Mouse (Mus musculus): ENCODE data around the gene Vipr2. TPM values are rescaled to one million over a fixed set of nuclear protein-coding genes. Genes with fewer than 3 reads are reported as not detected.

The Vipr2 gene
- polyA plus RNA-seq, 1 experiment from 2014 or later, result 5.3 TPM

DNA sequence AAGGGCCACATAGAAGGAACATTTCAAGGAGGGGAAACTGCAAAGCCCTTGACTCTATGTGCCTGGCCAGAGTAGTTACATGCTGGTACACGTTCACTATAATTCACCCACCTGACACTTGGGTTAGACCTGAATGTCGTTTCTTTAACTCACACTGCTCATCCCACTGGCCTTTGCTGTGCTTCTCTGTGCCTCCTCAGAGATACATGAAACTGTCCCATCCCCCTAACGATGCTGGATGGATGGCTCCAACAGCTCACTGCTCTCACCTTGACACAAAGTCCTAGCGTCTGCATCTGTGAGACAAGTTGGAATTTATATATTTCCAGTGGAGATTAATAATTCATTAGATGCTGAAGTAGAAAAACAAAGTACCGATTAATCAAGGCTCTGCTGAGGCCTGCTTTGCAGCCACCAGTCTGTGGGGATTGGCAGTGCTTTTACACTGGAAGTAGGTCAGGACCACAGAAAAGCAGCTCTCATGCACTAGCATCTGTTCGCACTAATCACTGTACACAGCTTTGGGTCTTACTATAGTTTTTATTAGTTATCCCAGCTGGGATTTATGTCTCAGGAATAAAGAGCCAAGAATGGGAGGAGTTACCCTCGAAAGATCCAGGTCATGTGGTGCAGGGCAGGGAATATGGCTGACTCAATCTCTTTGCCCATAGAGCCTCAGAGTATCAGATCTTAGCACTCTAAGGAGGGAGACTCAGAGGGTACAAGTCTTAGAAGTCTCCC lies 79.4 kb downstream of the Vipr2 start:
- no peak overlapping the region for H3K4me3 ChIP-seq (ENCODE audit: low read depth, low read length)
- no peaks in the 10 kb centered on the region for H3K36me3 ChIP-seq (ENCODE audit: control insufficient read depth, insufficient read depth, low read length)
- H3K27me3 ChIP-seq (replicated peaks; ENCODE audit: control insufficient read depth, insufficient read depth, low read length), result no peaks in the 10 kb centered on the region
- ATAC-seq (replicated peaks; ENCODE audit: low FRiP score, low TSS enrichment, low read depth), result no peak
- H3K27ac ChIP-seq (ENCODE audit: low read depth), result no peak overlapping the region
- no peak overlapping the region for H3K4me2 ChIP-seq (ENCODE audit: low read length)
- H3K9me3 ChIP-seq (ENCODE audit: control insufficient read depth, low read length), result no peaks in the 10 kb centered on the region
- no peaks in the 10 kb centered on the region for H3K4me1 ChIP-seq (replicated peaks; ENCODE audit: control insufficient read depth, insufficient read depth, low read length)
- no peak overlapping the region for H3K9ac ChIP-seq (ENCODE audit: low read length)
- DNase-seq (ENCODE audit: low spot score), result no peak
- 82% methylated on average over 7 of the region's 7 CpGs for WGBS

GRCm38 (mm10) chr12:116159223-116159622 lies 81.7 kb downstream of the Vipr2 start:
- H3K4me2 ChIP-seq (ENCODE audit: low read length), result no peak overlapping the region
- H3K27me3 ChIP-seq (replicated peaks; ENCODE audit: control insufficient read depth, insufficient read depth, low read length), result no peaks in the 10 kb centered on the region
- H3K36me3 ChIP-seq (ENCODE audit: control insufficient read depth, insufficient read depth, low read length), result no peaks in the 10 kb centered on the region
- H3K4me3 ChIP-seq (ENCODE audit: low read depth, low read length), result no peak overlapping the region
- H3K9ac ChIP-seq (ENCODE audit: low read length), result no peak overlapping the region
- 74% methylated on average over 5 of the region's 5 CpGs for WGBS
- ATAC-seq (replicated peaks; ENCODE audit: low FRiP score, low TSS enrichment, low read depth) (no peak), DNase-seq (ENCODE audit: low spot score) (no peak)
- no peaks in the 10 kb centered on the region for H3K9me3 ChIP-seq (ENCODE audit: control insufficient read depth, low read length)
- no peaks in the 10 kb centered on the region for H3K4me1 ChIP-seq (replicated peaks; ENCODE audit: control insufficient read depth, insufficient read depth, low read length)
- H3K27ac ChIP-seq (ENCODE audit: low read depth), result no peak overlapping the region

DNA sequence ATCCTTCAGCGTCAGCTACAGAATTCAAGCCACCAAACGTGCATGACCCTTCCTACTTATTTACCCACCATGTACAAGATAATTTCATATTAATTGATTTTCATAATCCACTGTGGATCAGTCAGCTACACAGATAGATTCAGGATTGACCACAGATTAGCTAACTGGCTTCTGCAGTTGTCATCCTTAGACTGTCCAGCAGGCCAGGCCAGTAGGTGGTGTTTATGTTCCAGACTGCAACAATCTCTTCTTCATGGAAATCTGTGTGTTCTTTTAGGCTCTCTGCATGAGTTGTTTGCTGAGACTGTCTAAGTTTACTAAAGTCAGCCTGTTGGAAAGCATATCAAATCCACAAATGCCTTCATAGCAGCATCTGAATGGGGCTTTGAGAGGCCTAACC lies 82.2 kb downstream of the Vipr2 start:
- no peaks in the 10 kb centered on the region for H3K36me3 ChIP-seq (ENCODE audit: control insufficient read depth, insufficient read depth, low read length)
- no peaks in the 10 kb centered on the region for H3K27me3 ChIP-seq (replicated peaks; ENCODE audit: control insufficient read depth, insufficient read depth, low read length)
- WGBS, result 94% methylated on average over 2 of the region's 2 CpGs
- ATAC-seq (replicated peaks; ENCODE audit: low FRiP score, low TSS enrichment, low read depth) (no peak), DNase-seq (ENCODE audit: low spot score) (no peak)
- H3K4me1 ChIP-seq (replicated peaks; ENCODE audit: control insufficient read depth, insufficient read depth, low read length), result no peaks in the 10 kb centered on the region
- no peak overlapping the region for H3K9ac ChIP-seq (ENCODE audit: low read length)
- no peak overlapping the region for H3K27ac ChIP-seq (ENCODE audit: low read depth)
- no peak overlapping the region for H3K4me3 ChIP-seq (ENCODE audit: low read depth, low read length)
- no peak overlapping the region for H3K4me2 ChIP-seq (ENCODE audit: low read length)
- H3K9me3 ChIP-seq (ENCODE audit: control insufficient read depth, low read length), result no peaks in the 10 kb centered on the region

DNA sequence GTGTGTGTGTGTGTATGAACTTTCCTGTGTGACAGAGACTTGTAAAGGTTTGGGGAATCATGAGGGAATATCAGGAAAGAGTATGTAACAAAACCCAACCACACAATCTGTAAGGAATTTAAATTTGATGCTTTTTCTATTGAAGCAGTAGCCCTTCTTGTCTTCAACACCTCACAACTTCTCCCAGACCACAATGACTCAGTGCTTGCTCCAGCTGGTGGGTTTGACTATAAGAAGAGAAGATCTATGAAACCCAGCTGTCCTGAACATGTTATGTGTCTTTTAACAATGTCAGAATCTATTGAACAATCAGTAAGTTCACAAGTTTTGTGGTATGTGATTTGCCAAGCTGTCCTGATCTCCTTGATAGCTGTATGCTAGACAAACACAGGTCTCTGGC lies 87.8 kb downstream of the Vipr2 start:
- no peaks in the 10 kb centered on the region for H3K36me3 ChIP-seq (ENCODE audit: control insufficient read depth, insufficient read depth, low read length)
- ATAC-seq (replicated peaks; ENCODE audit: low FRiP score, low TSS enrichment, low read depth), result no peak
- DNase-seq (ENCODE audit: low spot score), result no peak
- H3K4me1 ChIP-seq (replicated peaks; ENCODE audit: control insufficient read depth, insufficient read depth, low read length), result no peaks in the 10 kb centered on the region
- no peak overlapping the region for H3K4me2 ChIP-seq (ENCODE audit: low read length)
- H3K27me3 ChIP-seq (replicated peaks; ENCODE audit: control insufficient read depth, insufficient read depth, low read length), result no peaks in the 10 kb centered on the region
- H3K9me3 ChIP-seq (ENCODE audit: control insufficient read depth, low read length), result no peaks in the 10 kb centered on the region
- H3K27ac ChIP-seq (ENCODE audit: low read depth), result no peak overlapping the region
- no peak overlapping the region for H3K4me3 ChIP-seq (ENCODE audit: low read depth, low read length)
- H3K9ac ChIP-seq (ENCODE audit: low read length), result no peak overlapping the region

GRCm38 (mm10) chr12:116169666-116170065 lies 92.1 kb downstream of the Vipr2 start:
- 68% methylated on average over 5 of the region's 5 CpGs for WGBS
- H3K4me2 ChIP-seq (ENCODE audit: low read length), result no peak overlapping the region
- H3K9me3 ChIP-seq (ENCODE audit: control insufficient read depth, low read length), result no peaks in the 10 kb centered on the region
- H3K27ac ChIP-seq (ENCODE audit: low read depth), result no peak overlapping the region
- no peaks in the 10 kb centered on the region for H3K27me3 ChIP-seq (replicated peaks; ENCODE audit: control insufficient read depth, insufficient read depth, low read length)
- no peak overlapping the region for H3K4me3 ChIP-seq (ENCODE audit: low read depth, low read length)
- ATAC-seq (replicated peaks; ENCODE audit: low FRiP score, low TSS enrichment, low read depth) (no peak), DNase-seq (ENCODE audit: low spot score) (peak; percentile 39)
- no peaks in the 10 kb centered on the region for H3K4me1 ChIP-seq (replicated peaks; ENCODE audit: control insufficient read depth, insufficient read depth, low read length)
- no peaks in the 10 kb centered on the region for H3K36me3 ChIP-seq (ENCODE audit: control insufficient read depth, insufficient read depth, low read length)
- H3K9ac ChIP-seq (ENCODE audit: low read length), result no peak overlapping the region

- ATAC-seq (replicated peaks; ENCODE audit: low FRiP score, low TSS enrichment, low read depth) (no peak), DNase-seq (ENCODE audit: low spot score) (peak; percentile 23)
- Histone ChIP-seq H3K9me3 (ENCODE audit: control insufficient read depth, low read length) (no peaks in the 10 kb centered on the region), H3K9ac (ENCODE audit: low read length) (no peak overlapping the region), H3K27me3 (replicated peaks; ENCODE audit: control insufficient read depth, insufficient read depth, low read length) (no peaks in the 10 kb centered on the region), H3K27ac (ENCODE audit: low read depth) (no peak overlapping the region), H3K4me1 (replicated peaks; ENCODE audit: control insufficient read depth, insufficient read depth, low read length) (no peaks in the 10 kb centered on the region), H3K36me3 (ENCODE audit: control insufficient read depth, insufficient read depth, low read length) (no peaks in the 10 kb centered on the region), H3K4me2 (ENCODE audit: low read length) (no peak overlapping the region), H3K4me3 (ENCODE audit: low read depth, low read length) (no peak overlapping the region)
- 78% methylated on average over 3 of the region's 3 CpGs for WGBS
Observed at GRCm38 (mm10) chr12:116176930-116177329, 99.4 kb downstream of the Vipr2 start.

- DNase-seq (ENCODE audit: low spot score), result peak; percentile 29
- no peak for ATAC-seq (replicated peaks; ENCODE audit: low FRiP score, low TSS enrichment, low read depth)
- WGBS, result 71% methylated on average over 4 of the region's 4 CpGs
Observed at GRCm38 (mm10) chr12:116181436-116182050, 104.0 kb downstream of the Vipr2 start.

DNA sequence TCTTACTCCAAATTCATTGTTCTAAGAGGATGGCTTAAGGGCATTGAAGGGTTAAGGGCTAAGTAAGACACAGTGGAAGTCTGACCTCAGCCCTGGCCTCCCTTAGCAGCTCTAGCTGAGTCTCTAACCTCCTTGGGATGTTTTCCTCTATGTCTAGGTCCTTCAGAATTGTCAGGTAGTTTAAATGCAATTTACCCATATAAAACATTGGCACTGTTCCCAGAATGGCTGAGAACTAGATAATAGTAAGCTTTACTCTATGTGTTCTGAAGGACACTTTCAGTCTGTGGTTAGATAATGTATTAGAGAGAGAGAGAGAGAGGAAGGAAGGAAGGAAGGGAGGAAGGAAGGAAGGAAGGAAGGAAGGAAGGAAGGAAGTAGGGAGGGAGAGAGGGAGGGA lies 104.8 kb downstream of the Vipr2 start:
- Histone ChIP-seq H3K36me3 (ENCODE audit: control insufficient read depth, insufficient read depth, low read length) (no peaks in the 10 kb centered on the region), H3K9me3 (ENCODE audit: control insufficient read depth, low read length) (no peaks in the 10 kb centered on the region), H3K27ac (ENCODE audit: low read depth) (no peak overlapping the region), H3K4me2 (ENCODE audit: low read length) (no peak overlapping the region), H3K27me3 (replicated peaks; ENCODE audit: control insufficient read depth, insufficient read depth, low read length) (no peaks in the 10 kb centered on the region), H3K9ac (ENCODE audit: low read length) (no peak overlapping the region), H3K4me3 (ENCODE audit: low read depth, low read length) (no peak overlapping the region), H3K4me1 (replicated peaks; ENCODE audit: control insufficient read depth, insufficient read depth, low read length) (no peaks in the 10 kb centered on the region)
- peak; percentile 34 for DNase-seq (ENCODE audit: low spot score)
- no peak for ATAC-seq (replicated peaks; ENCODE audit: low FRiP score, low TSS enrichment, low read depth)

More at GRCm38 (mm10) chr12:116181436-116182050, 104.0 kb downstream of the Vipr2 start:
- Histone ChIP-seq H3K4me1 (replicated peaks; ENCODE audit: control insufficient read depth, insufficient read depth, low read length) (no peaks in the 10 kb centered on the region), H3K9ac (ENCODE audit: low read length) (no peak overlapping the region), H3K36me3 (ENCODE audit: control insufficient read depth, insufficient read depth, low read length) (no peaks in the 10 kb centered on the region), H3K27ac (ENCODE audit: low read depth) (no peak overlapping the region), H3K4me2 (ENCODE audit: low read length) (no peak overlapping the region), H3K27me3 (replicated peaks; ENCODE audit: control insufficient read depth, insufficient read depth, low read length) (no peaks in the 10 kb centered on the region), H3K9me3 (ENCODE audit: control insufficient read depth, low read length) (no peaks in the 10 kb centered on the region), H3K4me3 (ENCODE audit: low read depth, low read length) (no peak overlapping the region)

All from intestine, embryonic 14.5 days (tissue).